Mouse (Mus musculus): ENCODE results near the gene Akap13.

The Akap13 gene

GRCm38 (mm10) chr7:75500793-75501192, 45.5 kb downstream of the Akap13 start:
- in situ Hi-C loops (cut with MboI; ENCODE audit: low pct_unique_long_range_greater_than_20kb in 1 of 2, low sequenced_read_pairs in 2 of 2, unreplicated experiment in 1 of 2), result loop anchor here in 1 of 2 experiments (25.0 kb wide), 1 partner anchor 362 kb away; no protein-coding TSS in a partner anchor

- in situ Hi-C loops (cut with MboI; ENCODE audit: low pct_unique_long_range_greater_than_20kb in 1 of 2, low sequenced_read_pairs in 2 of 2, unreplicated experiment in 1 of 2), result loop anchor here in 1 of 2 experiments (25.0 kb wide), 1 partner anchor 358 kb away; no protein-coding TSS in a partner anchor
Observed at GRCm38 (mm10) chr7:75504524-75504923, 49.2 kb downstream of the Akap13 start.

GRCm38 (mm10) chr7:75506628-75507027, 51.3 kb downstream of the Akap13 start:
- in situ Hi-C loops (cut with MboI; ENCODE audit: low pct_unique_long_range_greater_than_20kb in 1 of 2, low sequenced_read_pairs in 2 of 2, unreplicated experiment in 1 of 2), result loop anchor here in 1 of 2 experiments (25.0 kb wide), 1 partner anchor 356 kb away; no protein-coding TSS in a partner anchor

GRCm38 (mm10) chr7:75509085-75509873, 53.9 kb downstream of the Akap13 start:
- in situ Hi-C loops (cut with MboI; ENCODE audit: low pct_unique_long_range_greater_than_20kb in 1 of 2, low sequenced_read_pairs in 2 of 2, unreplicated experiment in 1 of 2), result loop anchor here in 1 of 2 experiments (25.0 kb wide), 1 partner anchor 353 kb away; no protein-coding TSS in a partner anchor

- in situ Hi-C loops (cut with MboI; ENCODE audit: low pct_unique_long_range_greater_than_20kb in 1 of 2, low sequenced_read_pairs in 2 of 2, unreplicated experiment in 1 of 2), result loop anchor here in 1 of 2 experiments (25.0 kb wide), 1 partner anchor 347 kb away; no protein-coding TSS in a partner anchor
Observed at GRCm38 (mm10) chr7:75515472-75515871, 60.1 kb downstream of the Akap13 start.

- in situ Hi-C loops (cut with MboI; ENCODE audit: low pct_unique_long_range_greater_than_20kb in 1 of 2, low sequenced_read_pairs in 2 of 2, unreplicated experiment in 1 of 2), result loop anchor here in 1 of 2 experiments (25.0 kb wide), 1 partner anchor 345 kb away; no protein-coding TSS in a partner anchor
Observed at GRCm38 (mm10) chr7:75516716-75517619, 61.6 kb downstream of the Akap13 start.

- in situ Hi-C loops (cut with MboI; ENCODE audit: low pct_unique_long_range_greater_than_20kb in 1 of 2, low sequenced_read_pairs in 2 of 2, unreplicated experiment in 1 of 2), result loop anchor here in 1 of 2 experiments (25.0 kb wide), 1 partner anchor 342 kb away; no protein-coding TSS in a partner anchor
Observed at GRCm38 (mm10) chr7:75520531-75520930, 65.2 kb downstream of the Akap13 start.

GRCm38 (mm10) chr7:75521199-75521598, 65.9 kb downstream of the Akap13 start:
- in situ Hi-C loops (cut with MboI; ENCODE audit: low pct_unique_long_range_greater_than_20kb in 1 of 2, low sequenced_read_pairs in 2 of 2, unreplicated experiment in 1 of 2), result loop anchor here in 1 of 2 experiments (25.0 kb wide), 1 partner anchor 341 kb away; no protein-coding TSS in a partner anchor

- in situ Hi-C loops (cut with MboI; ENCODE audit: low pct_unique_long_range_greater_than_20kb in 1 of 2, low sequenced_read_pairs in 2 of 2, unreplicated experiment in 1 of 2), result loop anchor here in 1 of 2 experiments (25.0 kb wide), 1 partner anchor 340 kb away; no protein-coding TSS in a partner anchor
Observed at GRCm38 (mm10) chr7:75522226-75522625, 66.9 kb downstream of the Akap13 start.

- in situ Hi-C loops (cut with MboI; ENCODE audit: low pct_unique_long_range_greater_than_20kb in 1 of 2, low sequenced_read_pairs in 2 of 2, unreplicated experiment in 1 of 2), result loop anchor here in 1 of 2 experiments (25.0 kb wide), 1 partner anchor 337 kb away; no protein-coding TSS in a partner anchor
Observed at GRCm38 (mm10) chr7:75524789-75525569, 69.6 kb downstream of the Akap13 start.

- in situ Hi-C loops (cut with MboI; ENCODE audit: low pct_unique_long_range_greater_than_20kb in 1 of 2, low sequenced_read_pairs in 2 of 2, unreplicated experiment in 1 of 2), result no loop called here
Observed at GRCm38 (mm10) chr7:75525716-75526401, 70.5 kb downstream of the Akap13 start.

- in situ Hi-C loops (cut with MboI; ENCODE audit: low pct_unique_long_range_greater_than_20kb in 1 of 2, low sequenced_read_pairs in 2 of 2, unreplicated experiment in 1 of 2), result no loop called here
Observed at GRCm38 (mm10) chr7:75528751-75529150, 73.4 kb downstream of the Akap13 start.

GRCm38 (mm10) chr7:75529857-75530437, 74.6 kb downstream of the Akap13 start:
- in situ Hi-C loops (cut with MboI; ENCODE audit: low pct_unique_long_range_greater_than_20kb in 1 of 2, low sequenced_read_pairs in 2 of 2, unreplicated experiment in 1 of 2), result no loop called here

GRCm38 (mm10) chr7:75530642-75531041, 75.3 kb downstream of the Akap13 start:
- in situ Hi-C loops (cut with MboI; ENCODE audit: low pct_unique_long_range_greater_than_20kb in 1 of 2, low sequenced_read_pairs in 2 of 2, unreplicated experiment in 1 of 2), result no loop called here

GRCm38 (mm10) chr7:75533079-75533478, 77.7 kb downstream of the Akap13 start:
- in situ Hi-C loops (cut with MboI; ENCODE audit: low pct_unique_long_range_greater_than_20kb in 1 of 2, low sequenced_read_pairs in 2 of 2, unreplicated experiment in 1 of 2), result no loop called here

- in situ Hi-C loops (cut with MboI; ENCODE audit: low pct_unique_long_range_greater_than_20kb in 1 of 2, low sequenced_read_pairs in 2 of 2, unreplicated experiment in 1 of 2), result no loop called here
Observed at GRCm38 (mm10) chr7:75536298-75536697, 81.0 kb downstream of the Akap13 start.

GRCm38 (mm10) chr7:75537567-75537966, 82.2 kb downstream of the Akap13 start:
- in situ Hi-C loops (cut with MboI; ENCODE audit: low pct_unique_long_range_greater_than_20kb in 1 of 2, low sequenced_read_pairs in 2 of 2, unreplicated experiment in 1 of 2), result no loop called here

Data from mouse embryonic stem cell (cell line).